Mouse (Mus musculus) forebrain, embryonic 15.5 days (tissue): ENCODE measurements around the gene Anapc16. TPM values are rescaled to one million over a fixed set of nuclear protein-coding genes. Genes with fewer than 3 reads are reported as not detected.

Experiments
- ATAC-seq: fragments of 200-750 bp; cut with Nextera tagmentation; replicated peaks from 2 replicates; pipeline ENCODE4 v1.8.0; 2017; ENCODE audit warnings: mild to moderate bottlenecking, moderate TSS enrichment, moderate library complexity
- H3K27ac ChIP-seq: fragments of 300-500 bp; sonication (generic); replicated peaks from 2 replicates; pipeline ENCODE4 v1.5.1; 2015; ENCODE audit warnings: mild to moderate bottlenecking, inconsistent platforms
- H3K27me3 ChIP-seq: fragments of 300-500 bp; sonication (generic); 2 replicates; pipeline ENCODE4 v1.6.1; 2015; ENCODE audit warnings: inconsistent platforms
- H3K36me3 ChIP-seq: fragments of 300-500 bp; sonication (generic); 2 replicates; pipeline ENCODE4 v1.6.1; 2015; ENCODE audit warnings: mild to moderate bottlenecking, inconsistent platforms
- H3K4me1 ChIP-seq: fragments of 300-500 bp; sonication (generic); 2 replicates; pipeline ENCODE4 v1.6.1; 2015; ENCODE audit warnings: inconsistent platforms
- H3K4me2 ChIP-seq: fragments of 300-500 bp; sonication (generic); replicated peaks from 2 replicates; pipeline ENCODE4 v1.6.1; 2015; ENCODE audit warnings: mild to moderate bottlenecking, inconsistent platforms
- H3K4me3 ChIP-seq: fragments of 300-500 bp; sonication (generic); 2 replicates; pipeline ENCODE4 v1.5.1; 2015; ENCODE audit warnings: mild to moderate bottlenecking, inconsistent platforms
- H3K9ac ChIP-seq: fragments of 300-500 bp; sonication (generic); replicated peaks from 2 replicates; pipeline ENCODE4 v1.6.1; 2015; ENCODE audit warnings: mild to moderate bottlenecking, inconsistent platforms
- H3K9me3 ChIP-seq: fragments of 300-500 bp; sonication (generic); 2 replicates; pipeline ENCODE4 v1.6.1; 2016; ENCODE audit warnings: inconsistent platforms
- WGBS: fragments of 180-500 bp; shearing (Covaris S2); methylation state at CpG from one replicate; pipeline ENCODE4 v1.1.7; 2015; ENCODE audit warnings: mixed read lengths; 5-methylcytosine and 5-hydroxymethylcytosine counted together
- polyA plus RNA-seq: library from polyadenylated mRNA; unstranded; fragments of >200 nt; fragmentation: Nextera tagmentation; extraction: Ambion mirVana; gene quantifications from 2 replicates; pipeline ENCODE4 v1.2.1, GENCODE M21; 2015

The Anapc16 gene
- 117 TPM in 2 replicates for polyA plus RNA-seq

- ATAC-seq, result peak; percentile 97
- Histone ChIP-seq H3K27me3 (no peaks in the 10 kb centered on the region), H3K9ac (peak within 1 kb of the TSS; percentile 82), H3K4me2 (peak within 1 kb of the TSS; percentile 79), H3K9me3 (no peaks in the 10 kb centered on the region), H3K36me3 (peaks cover 3% of the 10 kb centered on the region; the same call in 1 of the 2 replicates), H3K4me1 (peaks cover 24% of the 10 kb centered on the region), H3K4me3 (peak within 1 kb of the TSS; percentile 73), H3K27ac (peak within 1 kb of the TSS; percentile 99)
- under 1% methylated on average over 51 of the region's 51 CpGs for WGBS
Observed at GRCm38 (mm10) chr10:60002673-60003212, at the start of gene Anapc16, which contains the start of gene Ascc1. Gene Anapc16 (minus strand): TSS chr10:60003135. Gene Ascc1 (plus strand): TSS chr10:60002805.

DNA sequence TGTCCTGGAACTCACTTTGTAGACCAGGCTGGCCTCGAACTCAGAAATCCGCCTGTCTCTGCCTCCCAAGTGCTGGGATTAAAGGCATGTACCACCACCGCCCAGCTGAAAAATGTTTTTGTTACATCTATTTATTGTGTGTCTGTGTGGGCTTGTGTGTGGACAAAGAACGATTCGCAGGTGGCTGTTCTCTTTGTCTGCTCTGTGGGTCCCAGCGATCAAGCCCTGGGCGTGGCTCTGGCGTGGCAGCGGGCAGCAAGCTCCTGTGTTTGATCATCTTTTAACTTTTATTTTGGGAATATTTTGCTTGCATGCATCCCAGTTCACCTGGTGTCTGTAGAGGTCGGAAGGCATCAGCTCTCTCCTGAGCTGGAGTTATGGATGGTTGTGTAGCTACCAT lies 47.6 kb upstream of the Anapc16 start:
- Histone ChIP-seq H3K4me3 (no peak overlapping the region), H3K4me1 (peaks cover 12% of the 10 kb centered on the region), H3K27me3 (no peaks in the 10 kb centered on the region), H3K9me3 (no peaks in the 10 kb centered on the region), H3K9ac (no peak overlapping the region), H3K36me3 (no peaks in the 10 kb centered on the region), H3K27ac (no peak overlapping the region), H3K4me2 (no peak overlapping the region)
- ATAC-seq, result no peak
- 92% methylated on average over 10 of the region's 10 CpGs for WGBS

- Histone ChIP-seq H3K9me3 (no peaks in the 10 kb centered on the region), H3K9ac (no peak overlapping the region), H3K4me3 (no peak overlapping the region), H3K4me2 (no peak overlapping the region), H3K36me3 (no peaks in the 10 kb centered on the region), H3K4me1 (peaks cover 12% of the 10 kb centered on the region), H3K27ac (peak overlapping the region; percentile 31; the same call in 1 of the 2 replicates), H3K27me3 (no peaks in the 10 kb centered on the region)
- no peak for ATAC-seq
- 7% methylated on average over 5 of the region's 5 CpGs for WGBS
Observed at GRCm38 (mm10) chr10:60046696-60047095, 43.8 kb upstream of the Anapc16 start.

DNA sequence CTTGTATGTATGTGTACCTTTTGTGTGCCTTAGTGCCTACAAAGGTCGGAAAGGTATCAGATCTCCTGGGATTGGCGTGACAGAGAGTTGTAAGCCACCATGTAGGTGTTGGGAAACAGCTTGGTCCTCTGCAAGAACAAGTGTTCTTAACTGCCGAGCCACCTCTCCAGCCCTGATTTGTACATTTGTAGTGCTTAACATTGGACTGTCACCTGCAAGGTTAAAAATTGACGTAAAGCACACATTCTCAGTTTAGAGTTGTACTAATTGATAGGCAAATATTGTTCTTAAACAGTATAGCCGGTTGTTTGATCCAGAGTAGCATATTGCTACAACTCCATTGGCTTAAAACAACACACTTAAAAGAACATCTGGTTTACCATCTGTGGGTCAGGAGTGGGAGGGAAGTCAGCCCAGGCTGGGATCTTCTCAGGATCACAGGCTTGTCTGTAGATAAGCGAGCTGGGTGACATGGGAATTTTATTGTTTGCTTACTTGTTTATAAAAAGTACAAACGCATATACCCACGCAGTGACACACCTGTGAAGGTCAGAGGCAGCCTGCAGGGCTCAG lies 39.5 kb upstream of the Anapc16 start:
- Histone ChIP-seq H3K36me3 (no peaks in the 10 kb centered on the region), H3K27ac (no peak overlapping the region), H3K4me2 (no peak overlapping the region), H3K4me3 (no peak overlapping the region), H3K9me3 (no peaks in the 10 kb centered on the region), H3K27me3 (no peaks in the 10 kb centered on the region), H3K4me1 (peaks cover 9% of the 10 kb centered on the region), H3K9ac (no peak overlapping the region)
- ATAC-seq, result no peak
- WGBS, result 88% methylated on average over 8 of the region's 8 CpGs

DNA sequence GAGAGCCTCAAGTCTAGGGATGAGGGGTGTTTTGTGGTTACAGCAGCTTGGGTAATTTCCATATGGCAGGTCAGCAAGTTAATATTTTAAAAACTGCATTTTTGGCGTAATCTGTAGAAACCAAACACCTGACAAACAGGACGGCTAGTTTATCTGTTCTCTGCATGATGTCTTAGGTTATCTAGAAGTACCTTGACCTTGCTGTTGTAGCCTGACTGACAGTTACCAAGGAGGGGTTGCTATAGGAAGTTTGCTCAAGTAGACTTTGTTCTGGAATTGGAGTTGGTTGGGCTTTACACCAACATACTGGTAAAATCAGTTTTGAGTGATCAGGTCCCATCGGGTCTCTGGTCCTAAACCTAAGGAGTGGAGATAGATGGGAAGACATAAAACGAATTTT lies 32.8 kb upstream of the Anapc16 start:
- Histone ChIP-seq H3K4me2 (no peak overlapping the region), H3K9me3 (no peaks in the 10 kb centered on the region), H3K4me3 (no peak overlapping the region), H3K27me3 (no peaks in the 10 kb centered on the region), H3K4me1 (peaks cover 11% of the 10 kb centered on the region; the same call in 1 of the 2 replicates), H3K36me3 (no peaks in the 10 kb centered on the region), H3K27ac (no peak overlapping the region), H3K9ac (no peak overlapping the region)
- no peak for ATAC-seq
- WGBS, result 79% methylated on average over 4 of the region's 4 CpGs

DNA sequence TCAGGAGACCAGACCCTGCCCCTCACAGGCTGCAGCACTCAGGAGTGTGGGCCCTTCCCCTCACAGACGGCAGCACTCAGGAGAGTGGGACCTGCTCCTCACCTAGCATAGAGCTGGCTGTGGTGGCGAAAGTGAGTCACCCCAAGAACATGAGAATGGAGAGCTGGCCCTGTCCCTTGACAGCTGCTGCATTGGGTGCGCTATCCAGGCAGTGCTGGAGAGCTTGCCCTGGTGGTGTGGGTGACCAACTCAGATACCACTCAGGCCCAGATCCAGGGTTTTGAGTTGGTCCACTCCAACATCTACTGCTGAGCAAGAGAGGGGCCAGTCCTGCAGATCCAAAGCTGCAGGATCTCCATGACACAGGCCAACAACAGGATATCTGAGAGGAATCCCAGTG lies 31.7 kb upstream of the Anapc16 start:
- no peak overlapping the region for H3K9ac ChIP-seq
- H3K27ac ChIP-seq, result no peak overlapping the region
- no peaks in the 10 kb centered on the region for H3K36me3 ChIP-seq
- no peaks in the 10 kb centered on the region for H3K27me3 ChIP-seq
- H3K9me3 ChIP-seq, result no peaks in the 10 kb centered on the region
- peaks cover 11% of the 10 kb centered on the region; the same call in 1 of the 2 replicates for H3K4me1 ChIP-seq
- no peak for ATAC-seq
- H3K4me3 ChIP-seq, result no peak overlapping the region
- 71% methylated on average over 3 of the region's 3 CpGs for WGBS
- no peak overlapping the region for H3K4me2 ChIP-seq

GRCm38 (mm10) chr10:60033064-60033463 lies 30.1 kb upstream of the Anapc16 start:
- ATAC-seq, result no peak
- Histone ChIP-seq H3K36me3 (no peaks in the 10 kb centered on the region), H3K27me3 (no peaks in the 10 kb centered on the region), H3K9ac (no peak overlapping the region), H3K4me3 (no peak overlapping the region), H3K4me1 (peaks cover 23% of the 10 kb centered on the region), H3K9me3 (no peaks in the 10 kb centered on the region), H3K4me2 (no peak overlapping the region), H3K27ac (no peak overlapping the region; the same call in 1 of the 2 replicates)
- 41% methylated on average over 5 of the region's 5 CpGs for WGBS

DNA sequence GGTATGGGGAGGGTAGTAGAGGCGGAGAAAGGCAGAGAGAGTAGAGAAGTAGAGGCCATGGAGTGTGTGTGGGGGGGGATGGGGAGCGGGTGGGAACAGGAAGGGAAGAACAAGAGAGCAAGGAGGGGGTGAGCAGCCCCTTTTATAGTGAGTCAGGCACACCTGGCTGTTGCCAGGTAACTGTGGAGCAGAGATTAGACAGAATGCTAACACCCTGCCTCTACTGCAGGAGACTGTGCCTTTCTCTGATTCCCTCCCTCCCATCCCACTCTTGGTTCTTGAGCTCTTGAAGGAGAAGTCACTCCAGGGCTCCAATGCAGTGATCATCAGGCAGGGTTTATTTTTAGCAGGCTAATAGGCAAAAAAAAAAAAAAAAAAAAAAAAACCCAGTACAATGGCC lies 29.7 kb upstream of the Anapc16 start:
- Histone ChIP-seq H3K36me3 (no peaks in the 10 kb centered on the region), H3K27me3 (no peaks in the 10 kb centered on the region), H3K27ac (peak overlapping the region; percentile 67), H3K4me3 (no peak overlapping the region), H3K9me3 (no peaks in the 10 kb centered on the region), H3K4me2 (no peak overlapping the region), H3K4me1 (peaks cover 28% of the 10 kb centered on the region), H3K9ac (no peak overlapping the region)
- ATAC-seq, result 0 out of 2 replicates have a peak, but pooled peaks have one; percentile 39
- WGBS, result 59% methylated on average over 2 of the region's 2 CpGs

DNA sequence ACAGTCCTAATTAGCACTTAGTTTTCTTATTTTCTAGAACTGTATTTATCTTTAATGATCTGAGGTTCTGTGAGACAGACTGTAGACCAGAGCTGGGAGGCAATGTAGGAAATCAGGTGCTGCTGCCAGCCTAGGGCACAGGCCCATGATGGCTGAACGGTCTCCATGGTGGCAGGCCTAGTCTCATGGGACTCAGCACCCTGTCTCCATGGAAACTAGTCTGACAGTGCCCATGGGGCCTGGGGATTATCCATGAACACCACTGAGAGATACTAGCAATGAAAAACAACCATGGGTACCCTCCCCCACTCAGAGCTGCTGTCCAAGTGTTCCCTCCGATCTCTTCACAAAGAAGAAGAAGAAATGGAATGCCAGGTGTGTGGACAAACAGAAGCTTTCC lies 29.1 kb upstream of the Anapc16 start:
- Histone ChIP-seq H3K9me3 (no peaks in the 10 kb centered on the region), H3K4me3 (no peak overlapping the region), H3K4me2 (no peak overlapping the region), H3K9ac (no peak overlapping the region), H3K27me3 (no peaks in the 10 kb centered on the region), H3K36me3 (no peaks in the 10 kb centered on the region), H3K27ac (peak overlapping the region; percentile 67), H3K4me1 (peaks cover 33% of the 10 kb centered on the region)
- 41% methylated on average over 2 of the region's 2 CpGs for WGBS
- peak; percentile 42; the same call in 1 of the 2 replicates for ATAC-seq

- 77% methylated on average over 8 of the region's 8 CpGs for WGBS
- no peaks in the 10 kb centered on the region for H3K36me3 ChIP-seq
- H3K4me2 ChIP-seq, result no peak overlapping the region
- no peak overlapping the region for H3K4me3 ChIP-seq
- no peaks in the 10 kb centered on the region for H3K27me3 ChIP-seq
- ATAC-seq, result no peak; the same call in 1 of the 2 replicates
- no peak overlapping the region for H3K9ac ChIP-seq
- H3K27ac ChIP-seq, result peak overlapping the region; percentile 67; the same call in 1 of the 2 replicates
- H3K9me3 ChIP-seq, result no peaks in the 10 kb centered on the region
- H3K4me1 ChIP-seq, result peaks cover 35% of the 10 kb centered on the region
Observed at GRCm38 (mm10) chr10:60031562-60031961, 28.6 kb upstream of the Anapc16 start.

DNA sequence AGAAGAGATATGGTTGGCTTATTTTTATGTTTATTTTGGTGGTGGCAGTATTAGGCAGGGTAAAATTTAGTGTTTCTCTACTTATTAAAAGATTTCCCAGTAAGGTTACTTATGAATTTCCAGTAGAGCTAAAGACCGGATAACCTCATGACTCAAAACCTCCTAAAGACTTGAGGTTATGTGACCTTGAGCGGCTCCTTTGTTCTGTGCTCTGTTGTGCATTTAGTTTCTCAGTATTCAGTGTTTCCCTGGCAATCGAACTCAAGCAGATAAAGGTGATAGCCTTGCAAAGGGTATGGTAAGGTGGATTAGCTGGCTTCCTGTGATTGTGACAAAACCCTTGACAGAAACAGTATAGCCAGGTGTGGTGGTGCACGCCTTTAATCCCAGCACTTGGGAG lies 26.5 kb upstream of the Anapc16 start:
- peaks cover 35% of the 10 kb centered on the region for H3K4me1 ChIP-seq
- no peaks in the 10 kb centered on the region for H3K9me3 ChIP-seq
- no peak overlapping the region for H3K4me3 ChIP-seq
- no peaks in the 10 kb centered on the region for H3K36me3 ChIP-seq
- H3K27ac ChIP-seq, result no peak overlapping the region
- H3K4me2 ChIP-seq, result no peak overlapping the region
- WGBS, result 70% methylated on average over 4 of the region's 4 CpGs
- H3K9ac ChIP-seq, result no peak overlapping the region
- no peaks in the 10 kb centered on the region for H3K27me3 ChIP-seq
- no peak for ATAC-seq

DNA sequence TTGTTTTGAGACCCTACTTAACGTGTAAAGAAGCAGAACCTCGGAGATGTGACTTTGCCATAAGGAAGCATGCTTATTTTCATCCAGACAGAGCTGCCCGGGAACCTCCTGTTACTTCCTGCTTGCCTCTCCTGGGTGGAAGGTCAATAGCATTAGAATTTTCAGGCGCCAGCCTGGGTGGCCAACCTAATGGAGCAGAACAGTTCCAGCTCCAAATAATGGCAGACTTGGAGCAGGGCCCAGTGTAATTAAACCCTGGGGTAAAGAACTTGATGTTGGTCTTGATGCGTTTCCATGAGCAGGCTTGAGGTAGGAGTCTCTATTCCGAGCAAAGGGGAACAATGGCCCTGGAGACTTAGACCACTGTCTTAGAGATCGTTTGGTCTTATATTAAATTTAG lies 26.0 kb upstream of the Anapc16 start:
- Histone ChIP-seq H3K36me3 (no peaks in the 10 kb centered on the region), H3K9ac (no peak overlapping the region), H3K27ac (peak overlapping the region; percentile 49; the same call in 1 of the 2 replicates), H3K4me3 (no peak overlapping the region), H3K9me3 (no peaks in the 10 kb centered on the region), H3K27me3 (no peaks in the 10 kb centered on the region), H3K4me1 (peaks cover 35% of the 10 kb centered on the region), H3K4me2 (no peak overlapping the region)
- WGBS, result 36% methylated on average over 7 of the region's 7 CpGs
- ATAC-seq, result peak; percentile 33
